Mouse (Mus musculus) MEL (cell line): ENCODE results near the gene Efnb1.

Experiments used
- CHD1 ChIP-seq: IDR thresholded peaks from 2 replicates; pipeline ENCODE4 v1.6.1; 2012; ENCODE audit warnings: low read depth, mild to moderate bottlenecking, inconsistent platforms, low read length, improper control_type of control experiment
- CTCF ChIP-seq, 3 experiments: IDR thresholded peaks in 2 of 3; conservative IDR thresholded peaks in 1 of 3; 2 replicates each; pipeline ENCODE4 v1.5.1; 2011 to 2012; ENCODE audit warnings: low read length in 3 of 3, low read depth in 2 of 3, mild to moderate bottlenecking in 2 of 3, improper control_type of control experiment in 1 of 3, inconsistent platforms in 1 of 3, mixed read lengths in 1 of 3, moderate library complexity in 1 of 3; ENCODE audit not compliant: control insufficient read depth in 1 of 3, insufficient read depth in 1 of 3, poor library complexity in 1 of 3, severe bottlenecking in 1 of 3
- E2F4 ChIP-seq: IDR thresholded peaks from 2 replicates; pipeline ENCODE4 v1.6.1; 2011; ENCODE audit warnings: low read depth, low read length, improper control_type of control experiment, borderline replicate concordance
- EP300 ChIP-seq, 2 experiments: IDR thresholded peaks; 2 replicates each; pipeline ENCODE4 v1.6.1; 2011; ENCODE audit warnings: improper control_type of control experiment in 2 of 2, low read length in 2 of 2, low read depth in 1 of 2, mild to moderate bottlenecking in 1 of 2
- ETS1 ChIP-seq: IDR thresholded peaks from 2 replicates; pipeline ENCODE4 v1.6.1; 2012; ENCODE audit warnings: low read depth, mild to moderate bottlenecking, inconsistent platforms, low read length, improper control_type of control experiment, moderate library complexity
- MAX ChIP-seq: IDR thresholded peaks from 2 replicates; pipeline ENCODE4 v1.6.1; 2011; ENCODE audit warnings: low read length, improper control_type of control experiment
- POLR2A ChIP-seq, 2 experiments: IDR thresholded peaks; 2 replicates each; pipeline ENCODE4 v1.6.1; 2011 to 2012; ENCODE audit warnings: low read length in 2 of 2, mild to moderate bottlenecking in 2 of 2, control low read depth in 1 of 2, improper control_type of control experiment in 1 of 2, low read depth in 1 of 2, moderate library complexity in 1 of 2; ENCODE audit not compliant: control insufficient read depth in 1 of 2, insufficient read depth in 1 of 2, poor library complexity in 1 of 2
- POLR2AphosphoS5 ChIP-seq: IDR thresholded peaks from 2 replicates; pipeline ENCODE4 v1.6.1; 2012; ENCODE audit warnings: low read depth, borderline replicate concordance, mild to moderate bottlenecking, inconsistent platforms, low read length, moderate library complexity, mixed read lengths
- TAL1 ChIP-seq: IDR thresholded peaks from 2 replicates; pipeline ENCODE4 v1.6.1; 2012; ENCODE audit warnings: mild to moderate bottlenecking, inconsistent platforms, low read length, moderate library complexity, mixed read lengths
- TBP ChIP-seq: IDR thresholded peaks from 2 replicates; pipeline ENCODE4 v1.8.0; 2011; ENCODE audit warnings: low read depth, low read length, improper control_type of control experiment
- ZC3H11A ChIP-seq: IDR thresholded peaks from 2 replicates; pipeline ENCODE4 v1.6.1; 2012; ENCODE audit warnings: low read depth, mild to moderate bottlenecking, inconsistent platforms, low read length, improper control_type of control experiment

DNA sequence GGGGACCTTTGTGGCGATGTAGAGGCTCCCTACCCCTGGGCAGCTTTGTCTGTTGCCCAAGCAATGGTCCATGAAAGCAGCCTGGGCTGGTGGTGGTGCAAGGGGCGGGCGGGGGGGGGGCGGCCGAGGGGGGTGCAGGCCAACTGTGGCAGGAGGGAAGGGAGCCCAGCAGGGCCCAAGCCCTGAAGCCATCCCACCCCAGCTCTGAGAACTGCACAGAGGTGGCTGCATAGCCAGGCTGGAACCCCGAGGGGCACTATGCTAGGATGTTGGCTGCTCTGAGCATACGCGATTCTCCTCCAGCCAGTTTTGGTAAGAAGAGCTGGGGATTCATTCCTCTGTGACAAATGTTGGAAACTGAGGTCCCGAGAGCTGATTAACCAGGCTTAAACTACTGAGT is 62.6 kb downstream of the Efnb1 start:
- TF ChIP-seq CHD1 (no peak), E2F4 (no peak), POLR2A (IDR thresholded peaks at IDR 0.05; ENCODE audit: control insufficient read depth in 1 of 2, insufficient read depth in 1 of 2, low read depth in 1 of 2, low read length in 2 of 2, poor library complexity in 1 of 2) (no peak), ZC3H11A (no peak), MAX (no peak), TBP (no peak), ETS1 (no peak), CTCF (IDR thresholded peaks at IDR 0.05 in 2 of 3, conservative IDR thresholded peaks at IDR 0.05 in 1 of 3; ENCODE audit: control insufficient read depth in 1 of 3, insufficient read depth in 1 of 3, low read depth in 2 of 3, low read length in 3 of 3, poor library complexity in 1 of 3, severe bottlenecking in 1 of 3) (no peak), POLR2AphosphoS5 (no peak), EP300 (IDR thresholded peaks at IDR 0.05; ENCODE audit: low read depth in 1 of 2, low read length in 2 of 2) (no peak), TAL1 (no peak)
